Mouse (Mus musculus) limb, embryonic 14.5 days (tissue): Measurements from ENCODE around the gene Ifitm7. TPM values are rescaled to one million over a fixed set of nuclear protein-coding genes. Genes with fewer than 3 reads are reported as not detected.

Experiments used
- ATAC-seq: fragments of 200-750 bp; cut with Nextera tagmentation; 2 replicates; pipeline ENCODE4 v1.8.0; 2017; ENCODE audit warnings: low read depth, moderate number of reproducible peaks, moderate TSS enrichment; ENCODE audit not compliant: low FRiP score
- DNase-seq: peaks from one replicate; pipeline ENCODE4 v3.0.0-alpha.2; 2015; ENCODE audit warnings: low spot score
- H3K27ac ChIP-seq: fragments of 300-500 bp; sonication (generic); replicated peaks from 2 replicates; pipeline ENCODE4 v1.5.1; 2014; ENCODE audit warnings: low read depth, mild to moderate bottlenecking, low read length, moderate library complexity, mixed read lengths
- H3K27me3 ChIP-seq: fragments of 300-500 bp; sonication (generic); 2 replicates; pipeline ENCODE4 v1.6.1; 2014; ENCODE audit warnings: low read length, mixed read lengths; ENCODE audit not compliant: control insufficient read depth, insufficient read depth
- H3K36me3 ChIP-seq: fragments of 300-500 bp; sonication (generic); 2 replicates; pipeline ENCODE4 v1.6.1; 2014; ENCODE audit warnings: mild to moderate bottlenecking, low read length, moderate library complexity, mixed read lengths; ENCODE audit not compliant: control insufficient read depth, insufficient read depth
- H3K4me1 ChIP-seq: fragments of 300-500 bp; sonication (generic); 2 replicates; pipeline ENCODE4 v1.6.1; 2014; ENCODE audit warnings: antibody characterized with exemption, low read length, mixed read lengths; ENCODE audit not compliant: control insufficient read depth, insufficient read depth
- H3K4me2 ChIP-seq: fragments of 300-500 bp; sonication (generic); replicated peaks from 2 replicates; pipeline ENCODE4 v1.6.1; 2014; ENCODE audit warnings: low read depth, mild to moderate bottlenecking, low read length, moderate library complexity; ENCODE audit not compliant: severe bottlenecking
- H3K4me3 ChIP-seq: fragments of 300-500 bp; sonication (generic); replicated peaks from 2 replicates; pipeline ENCODE4 v1.5.1; 2014; ENCODE audit warnings: low read length
- H3K9ac ChIP-seq: fragments of 300-500 bp; sonication (generic); 2 replicates; pipeline ENCODE4 v1.6.1; 2014; ENCODE audit warnings: mild to moderate bottlenecking, low read depth, low read length, moderate library complexity; ENCODE audit not compliant: severe bottlenecking
- H3K9me3 ChIP-seq: fragments of 300-500 bp; sonication (generic); 2 replicates; pipeline ENCODE4 v1.6.1; 2016; ENCODE audit warnings: low read length; ENCODE audit not compliant: control insufficient read depth
- POLR2A ChIP-seq: fragments of 200-500 bp; IDR thresholded peaks from 2 replicates; pipeline ENCODE4 v1.8.0; 2012; ENCODE audit warnings: inconsistent platforms, mild to moderate bottlenecking, moderate library complexity, borderline replicate concordance; ENCODE audit not compliant: insufficient read depth, insufficient read length; ENCODE audit errors: extremely low read depth
- whole genome bisulfite sequencing: fragments of 180-500 bp; shearing (Covaris S2); extraction: QIAGEN DNeasy Blood & Tissue Kit; methylation state at CpG from one replicate; pipeline ENCODE4 v1.1.7; 2014; 5-methylcytosine and 5-hydroxymethylcytosine counted together
- polyA plus RNA-seq, 2 experiments: library from polyadenylated mRNA; depleted of rRNA in 1 of 2; stranded (reverse) in 1 of 2; unstranded in 1 of 2; fragments of >200 nt; fragmentation: Nextera tagmentation in 1 of 2; extraction: Ambion mirVana in 1 of 2; gene quantifications; 2 replicates each; pipeline versions ENCODE4 v1.2.1 to v1.2.3; 2012 to 2014

The Ifitm7 gene
- polyA plus RNA-seq (2012; rRNA removed) (0.12 and 0.13 TPM in 2 replicates), polyA plus RNA-seq (2014; fragmentation: Nextera tagmentation; extraction: Ambion mirVana) (not detected in 2 replicates)

GRCm38 (mm10) chr16:13986574-13987478 lies at the start of gene Ifitm7, which contains the start of gene 2900011O08Rik:
Gene Ifitm7, minus strand, starts transcription at chr16:13986888.
Gene 2900011O08Rik, plus strand, starts transcription at chr16:13986604.
- Histone ChIP-seq H3K27ac (no peak within 1 kb of the TSS), H3K4me2 (peak within 1 kb of the TSS; percentile 65), H3K9ac (peak within 1 kb of the TSS; percentile 57), H3K27me3 (no peaks in the 10 kb centered on the region), H3K9me3 (no peaks in the 10 kb centered on the region), H3K4me1 (0 out of 2 replicates have a peak, but pooled peaks cover 4% of the 10 kb centered on the region), H3K36me3 (no peaks in the 10 kb centered on the region), H3K4me3 (peak within 1 kb of the TSS; percentile 42)
- no peak for DNase-seq
- ATAC-seq: peak; percentile 37; the same call in 1 of the 2 replicates
- no peak for TF ChIP-seq POLR2A
- 1% methylated on average over 30 of the region's 31 CpGs for WGBS

- Histone ChIP-seq H3K36me3 (no peaks in the 10 kb centered on the region), H3K4me2 (no peak overlapping the region), H3K27ac (no peak overlapping the region), H3K9me3 (no peaks in the 10 kb centered on the region), H3K9ac (no peak overlapping the region), H3K27me3 (no peaks in the 10 kb centered on the region), H3K4me3 (no peak overlapping the region), H3K4me1 (no peaks in the 10 kb centered on the region)
- ATAC-seq: no peak
- no peak for DNase-seq
- TF ChIP-seq POLR2A: no peak
- 71% methylated on average over 4 of the region's 4 CpGs for WGBS
Measured at GRCm38 (mm10) chr16:14033076-14033475, 46.4 kb upstream of the Ifitm7 start.

DNA sequence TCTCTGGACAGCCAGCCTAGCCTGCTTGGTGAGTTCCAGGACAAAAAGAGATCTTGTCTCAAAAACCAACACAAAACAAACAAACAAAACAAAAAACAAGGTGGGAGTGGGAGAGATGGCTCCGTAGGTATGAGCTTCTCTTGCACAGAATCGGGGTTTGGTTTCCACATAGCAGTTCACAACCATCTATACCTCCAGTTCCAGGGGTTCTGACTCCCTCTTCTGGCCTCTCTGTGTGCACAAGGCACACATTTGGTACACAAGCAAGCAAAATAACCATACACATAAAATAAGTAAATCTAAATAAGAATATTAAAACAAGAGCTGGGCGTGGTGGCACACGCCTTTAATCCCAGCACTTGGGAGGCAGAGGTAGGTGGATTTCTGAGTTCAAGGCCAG lies 44.0 kb upstream of the Ifitm7 start:
- Histone ChIP-seq H3K27ac (no peak overlapping the region), H3K9me3 (no peaks in the 10 kb centered on the region), H3K4me3 (no peak overlapping the region), H3K4me2 (no peak overlapping the region), H3K4me1 (no peaks in the 10 kb centered on the region), H3K9ac (no peak overlapping the region), H3K36me3 (no peaks in the 10 kb centered on the region), H3K27me3 (no peaks in the 10 kb centered on the region)
- DNase-seq (no peak), ATAC-seq (no peak)
- 91% methylated on average over 4 of the region's 4 CpGs for WGBS
- no peak for TF ChIP-seq POLR2A

DNA sequence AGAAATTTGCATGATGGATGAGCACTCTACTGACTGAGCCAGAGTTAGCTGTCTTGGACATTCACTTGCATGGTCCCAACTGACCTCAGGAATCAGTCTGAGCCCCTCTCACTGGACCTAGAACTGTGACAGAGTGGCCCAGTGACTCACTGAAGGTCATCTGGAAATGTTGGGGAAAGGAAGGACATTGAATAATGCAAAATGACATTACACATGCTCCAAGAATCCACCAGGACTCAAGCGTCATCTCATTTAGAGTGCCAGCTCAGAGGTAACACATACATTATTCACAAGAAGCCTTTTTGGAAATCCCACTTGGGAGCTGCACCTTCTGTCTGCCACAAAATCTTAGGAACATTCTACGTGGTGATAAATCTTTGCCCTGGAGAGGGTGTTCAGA lies 43.2 kb upstream of the Ifitm7 start:
- Histone ChIP-seq H3K36me3 (no peaks in the 10 kb centered on the region), H3K9me3 (no peaks in the 10 kb centered on the region), H3K27ac (no peak overlapping the region), H3K4me2 (no peak overlapping the region), H3K9ac (no peak overlapping the region), H3K4me1 (no peaks in the 10 kb centered on the region), H3K27me3 (no peaks in the 10 kb centered on the region), H3K4me3 (no peak overlapping the region)
- no peak for TF ChIP-seq POLR2A
- WGBS: 74% methylated on average over 2 of the region's 2 CpGs
- no peak for ATAC-seq
- DNase-seq: no peak

GRCm38 (mm10) chr16:14029072-14029471 lies 42.4 kb upstream of the Ifitm7 start:
- Histone ChIP-seq H3K27me3 (no peaks in the 10 kb centered on the region), H3K9me3 (no peaks in the 10 kb centered on the region), H3K4me1 (no peaks in the 10 kb centered on the region), H3K4me2 (no peak overlapping the region), H3K27ac (no peak overlapping the region), H3K4me3 (no peak overlapping the region), H3K36me3 (no peaks in the 10 kb centered on the region), H3K9ac (no peak overlapping the region)
- 60% methylated on average over 2 of the region's 2 CpGs for WGBS
- no peak for TF ChIP-seq POLR2A
- DNase-seq (no peak), ATAC-seq (no peak)
